Mouse (Mus musculus): ENCODE data around the gene Gm3417.
"Not testable (repeated sequence)": the region's sequence is repeated elsewhere in the genome, so short reads cannot be mapped to it uniquely, and the experiment has no call there.

DNA sequence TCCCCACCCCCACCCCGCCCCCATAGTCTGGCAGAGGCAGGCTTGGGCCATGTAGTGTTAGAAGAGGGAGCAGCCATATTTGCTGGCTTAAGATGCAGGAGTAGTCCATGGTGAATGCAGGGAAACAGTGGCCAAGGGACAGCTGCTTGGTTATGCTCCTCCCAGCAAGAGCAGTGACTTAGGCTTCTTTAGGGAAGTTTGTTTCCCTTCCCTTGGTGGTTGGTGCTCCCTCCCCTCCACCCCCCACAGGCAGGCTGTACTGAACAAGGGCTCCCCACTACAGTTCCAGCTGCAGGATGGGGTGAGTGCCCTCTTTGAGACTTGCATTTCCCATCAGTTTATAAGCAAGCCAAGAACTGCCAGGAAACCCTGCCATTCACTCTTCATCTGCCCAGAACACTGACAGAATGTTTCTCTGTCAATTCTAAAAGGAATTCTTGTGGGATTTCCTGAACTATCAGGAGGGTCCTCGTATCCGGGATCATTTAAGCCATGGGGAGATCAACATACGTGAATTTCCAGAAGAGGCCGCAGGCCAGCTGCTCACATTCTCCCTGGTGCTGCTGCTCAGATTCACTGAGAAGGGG, 11.6 kb upstream of the Gm3417 start:
- not testable (repeated sequence) for TF ChIP-seq POLR2A (IDR thresholded peaks at IDR 0.05; ENCODE audit: control insufficient read depth, low read depth, low read length); CTCF (IDR thresholded peaks at IDR 0.05; ENCODE audit: control insufficient read depth, insufficient read depth, insufficient replicate concordance, low read depth, low read length)

All from testis, adult 2 months (tissue).